Mouse (Mus musculus) stomach, postnatal 0 days (tissue): ENCODE results near the gene Eng. TPM values are rescaled to one million over a fixed set of nuclear protein-coding genes. Genes with fewer than 3 reads are reported as not detected.

ENCODE experiments used
- ATAC-seq: fragments of 200-750 bp; cut with Nextera tagmentation; 2 replicates; pipeline ENCODE4 v1.8.0; 2017; ENCODE audit not compliant: low FRiP score, low TSS enrichment
- DNase-seq: peaks from one replicate; pipeline ENCODE4 v3.0.0-alpha.2; 2016; ENCODE audit warnings: low spot score
- H3K27ac ChIP-seq: fragments of 300-500 bp; sonication (generic); replicated peaks from 2 replicates; pipeline ENCODE4 v1.5.1; 2014; ENCODE audit warnings: mild to moderate bottlenecking, control low read depth
- H3K27me3 ChIP-seq: fragments of 300-500 bp; sonication (generic); 2 replicates; pipeline ENCODE4 v1.6.1; 2014; ENCODE audit warnings: low read length; ENCODE audit not compliant: control insufficient read depth, insufficient read depth
- H3K36me3 ChIP-seq: fragments of 300-500 bp; sonication (generic); 2 replicates; pipeline ENCODE4 v1.6.1; 2014; ENCODE audit warnings: low read length, mixed read lengths; ENCODE audit not compliant: control insufficient read depth, insufficient read depth
- H3K4me1 ChIP-seq: fragments of 300-500 bp; sonication (generic); replicated peaks from 2 replicates; pipeline ENCODE4 v1.6.1; 2014; ENCODE audit warnings: antibody characterized with exemption; ENCODE audit not compliant: control insufficient read depth, insufficient read depth
- H3K4me2 ChIP-seq: fragments of 300-500 bp; sonication (generic); replicated peaks from 2 replicates; pipeline ENCODE4 v1.6.1; 2014; ENCODE audit warnings: low read depth, mild to moderate bottlenecking, control low read depth, moderate library complexity
- H3K4me3 ChIP-seq: fragments of 300-500 bp; sonication (generic); 2 replicates; pipeline ENCODE4 v1.5.1; 2014; ENCODE audit warnings: low read depth, low read length, control low read depth
- H3K9ac ChIP-seq: fragments of 300-500 bp; sonication (generic); 2 replicates; pipeline ENCODE4 v1.6.1; 2014; ENCODE audit warnings: mild to moderate bottlenecking, low read length, control low read depth, mixed read lengths
- H3K9me3 ChIP-seq: fragments of 300-500 bp; sonication (generic); 2 replicates; pipeline ENCODE4 v1.6.1; 2016; ENCODE audit warnings: low read length; ENCODE audit not compliant: control insufficient read depth
- CTCF ChIP-seq: IDR thresholded peaks from 2 replicates; pipeline ENCODE4 v1.5.1; 2016; ENCODE audit warnings: antibody characterized with exemption, low read depth, mild to moderate bottlenecking, moderate library complexity
- EP300 ChIP-seq: optimal IDR thresholded peaks from 2 replicates; pipeline ENCODE3; 2016; ENCODE audit warnings: antibody characterized with exemption
- WGBS: fragments of 180-500 bp; shearing (Covaris S2); extraction: QIAGEN DNeasy Blood & Tissue Kit; methylation state at CpG from one replicate; pipeline ENCODE4 v1.1.7; 2014; 5-methylcytosine and 5-hydroxymethylcytosine counted together
- microRNA counts: library from miRNA; unstranded; fragments of <30 nt; microRNA quantifications from one replicate; lab custom pipeline; 2015
- microRNA-seq: library from miRNA; unstranded; fragments of <30 nt; microRNA quantifications from one replicate; pipeline ENCODE4, GENCODE M21; 2016
- polyA plus RNA-seq: library from polyadenylated mRNA; unstranded; fragments of >200 nt; fragmentation: Nextera tagmentation; extraction: Ambion mirVana; gene quantifications from 2 replicates; pipeline ENCODE4 v1.2.1, GENCODE M21; 2015

The Eng gene
- polyA plus RNA-seq, 1 experiment from 2014 or later = 23.0 TPM

GRCm38 (mm10) chr2:32731911-32732310, 85.5 kb downstream of the Eng start:
- H3K9ac ChIP-seq = no peak overlapping the region
- H3K36me3 ChIP-seq = no peaks in the 10 kb centered on the region
- no peaks in the 10 kb centered on the region for H3K27me3 ChIP-seq
- WGBS = 48% methylated on average over 4 of the region's 4 CpGs
- no peaks in the 10 kb centered on the region for H3K9me3 ChIP-seq
- no peak for ATAC-seq
- no peaks in the 10 kb centered on the region for H3K4me1 ChIP-seq
- DNase-seq = no peak
- TF ChIP-seq EP300 = no peak
- no peak for TF ChIP-seq CTCF
- H3K4me3 ChIP-seq = no peak overlapping the region
- peak overlapping the region; percentile 40; the same call in 1 of the 2 replicates for H3K27ac ChIP-seq
- H3K4me2 ChIP-seq = no peak overlapping the region

MicroRNAs encoded within 50 kb of the gene (microRNA counts, 519-probe panel; counts per million panel counts)
- not detected for microRNA mmu-miR-1954 (lab: Ali Mortazavi, UCI)
- not detected for microRNA mmu-miR-2861 (lab: Ali Mortazavi, UCI)

Small RNA genes lying within 50 kb of the gene (microRNA-seq; reads per million reads assigned to microRNA genes)
- gene Gm47291 (not detected), gene Mir1954 (not detected), gene Mir2861 (not detected), gene Mir3960 (not detected), gene Mir8093 (not detected)

Other genes with a start within 250 kb of the Eng start
- 2.5 and 2.6 TPM in 2 replicates for gene Naif1, start 196.1 kb upstream of the Eng start, polyA plus RNA-seq
- gene Slc25a25, start 195.2 kb upstream of the Eng start, polyA plus RNA-seq = 11.1 and 11.5 TPM in 2 replicates
- 16.6 and 20.2 TPM in 2 replicates for gene Fam102a, start 111.3 kb upstream of the Eng start, polyA plus RNA-seq
- 87.5 and 91.8 TPM in 2 replicates for gene Dpm2, start 75.7 kb upstream of the Eng start, polyA plus RNA-seq
- gene Pip5kl1, start 71.8 kb upstream of the Eng start, polyA plus RNA-seq = 0.08 and 0.18 TPM in 2 replicates
- gene 9430097D07Rik, start 70.9 kb upstream of the Eng start, polyA plus RNA-seq = not detected in 2 replicates
- 7.4 and 7.7 TPM in 2 replicates for gene St6galnac4, start 59.5 kb upstream of the Eng start, polyA plus RNA-seq
- 9.1 and 11.3 TPM in 2 replicates for gene St6galnac6, start 46.9 kb upstream of the Eng start, polyA plus RNA-seq
- 21.8 and 26.1 TPM in 2 replicates for gene Ak1, start 24.8 kb upstream of the Eng start, polyA plus RNA-seq
- gene Fpgs, start 57.5 kb downstream of the Eng start, polyA plus RNA-seq = 15.1 and 17.3 TPM in 2 replicates
- gene Cdk9, start 66.5 kb downstream of the Eng start, polyA plus RNA-seq = 55.8 and 57.8 TPM in 2 replicates
- 7.7 and 8.4 TPM in 2 replicates for gene Sh2d3c, start 74.5 kb downstream of the Eng start, polyA plus RNA-seq
- gene 6330409D20Rik, start 94.4 kb downstream of the Eng start, polyA plus RNA-seq = not detected in 2 replicates
- 45.9 and 50.3 TPM in 2 replicates for gene Tor2a, start 110.6 kb downstream of the Eng start, polyA plus RNA-seq
- gene Ttc16, start 129.0 kb downstream of the Eng start, polyA plus RNA-seq = 0.05 and 0.06 TPM in 2 replicates
- gene Ptrh1, start 129.2 kb downstream of the Eng start, polyA plus RNA-seq = 7.6 and 10.1 TPM in 2 replicates
- 0.63 and 1.1 TPM in 2 replicates for gene Cfap157, start 137.8 kb downstream of the Eng start, polyA plus RNA-seq
- 9.3 and 9.5 TPM in 2 replicates for gene Stxbp1, start 200.7 kb downstream of the Eng start, polyA plus RNA-seq
- 90.7 and 101 TPM in 2 replicates for gene Fam129b, start 229.5 kb downstream of the Eng start, polyA plus RNA-seq